Mouse (Mus musculus): ENCODE results near the gene Gm27179.
"Not testable (repeated sequence)": the region's sequence is repeated elsewhere in the genome, so short reads cannot be mapped to it uniquely, and the experiment has no call there.

The Gm27179 gene

GRCm38 (mm10) chr14:69470122-69470708 is 42.1 kb downstream of the Gm27179 start:
- not testable (repeated sequence) for DNase-seq

- DNase-seq: not testable (repeated sequence)
Measured at GRCm38 (mm10) chr14:69467612-69468366, 44.6 kb downstream of the Gm27179 start.

- not testable (repeated sequence) for DNase-seq
Measured at GRCm38 (mm10) chr14:69464465-69464864, 47.9 kb downstream of the Gm27179 start.
